40 mouse cellular contexts compared by ENCODE assay signal in the genomic region with DNA sequence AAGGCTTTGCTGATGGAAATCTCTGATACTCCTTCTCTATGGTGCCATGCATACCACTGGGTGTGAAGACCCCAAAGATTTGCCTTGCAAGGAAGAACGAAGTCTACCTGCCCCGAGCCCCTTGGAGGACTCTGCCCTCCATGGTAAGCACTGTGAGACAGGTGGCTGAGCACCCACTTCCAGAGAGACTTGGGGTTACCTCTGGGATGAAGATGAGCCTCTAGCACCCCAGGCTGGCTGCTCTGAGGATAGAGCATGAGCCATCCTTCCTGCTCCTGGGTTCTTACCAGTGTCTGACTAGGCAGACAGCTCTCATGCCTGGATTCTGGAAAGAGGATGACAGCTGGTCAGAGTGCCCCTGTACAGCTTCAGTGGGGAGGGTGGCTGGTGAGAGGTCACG. TPM values are rescaled to one million over a fixed set of nuclear protein-coding genes. Genes with fewer than 3 reads are reported as not detected.
"Had no signal": no experiment of that assay in that cellular context is flagged by ENCODE, and none has a peak within 500 bp of the region (broad histone marks: within the 10 kb centered on the region; RNA-seq: fewer than 3 reads in every experiment).

No protein-coding gene starts in this region.

- DNase-seq: heart, adult 2 months; heart, postnatal 10 days; heart, postnatal 14 days; heart, postnatal 36 days; heart, postnatal 4 days; kidney, adult 11 months; kidney, adult 18-20 months; kidney, adult 2 months; kidney, adult 8-10 months; kidney, adult 9 months; kidney, postnatal 10 days; kidney, postnatal 14 days; kidney, postnatal 25 days; kidney, postnatal 36 days; kidney, postnatal 4 days; layer of hippocampus, adult 9-11 months had no signal

- H3K36me3 ChIP-seq: heart, embryonic 12.5 days; heart, embryonic 15.5 days; intestine, embryonic 15.5 days had no signal

- H3K4me1 ChIP-seq: heart, embryonic 12.5 days; heart, embryonic 15.5 days; hindbrain, embryonic 12.5 days; hindbrain, embryonic 13.5 days; hindbrain, embryonic 15.5 days; kidney, embryonic 15.5 days had no signal

- H3K4me3 ChIP-seq: heart, adult 2 months; heart, embryonic 10.5 days; heart, embryonic 12.5 days; heart, embryonic 13.5 days; heart, embryonic 15.5 days; hindbrain, embryonic 10.5 days; hindbrain, embryonic 12.5 days; hindbrain, embryonic 13.5 days; hindbrain, embryonic 15.5 days; intestine, embryonic 15.5 days; kidney, embryonic 15.5 days; layer of hippocampus, adult 2 months had no signal

- H3K27ac ChIP-seq: heart, adult 2 months; heart, embryonic 10.5 days; heart, embryonic 13.5 days; heart, embryonic 15.5 days; hindbrain, embryonic 10.5 days; hindbrain, embryonic 12.5 days; hindbrain, embryonic 13.5 days; hindbrain, embryonic 14.5 days; hindbrain, embryonic 15.5 days; hindbrain, postnatal 0 days; intestine, embryonic 15.5 days; kidney, embryonic 15.5 days; kidney, postnatal 0 days; layer of hippocampus, adult 2 months had no signal

RNA-seq across cellular contexts. Expression of a gene that starts 8.1 kb away (rescaled TPM):
- polyA plus RNA-seq: heart, embryonic 14.5 days; inflammation-experienced regulatory T-cells, adult 6 months; intestine, embryonic 14.5 days had no signal

RNA-seq across cellular contexts. Expression of a gene that starts 51.1 kb away (rescaled TPM):
- polyA plus RNA-seq: hindbrain, embryonic 12.5 days; hindbrain, embryonic 14.5 days; kidney, embryonic 14.5 days had no signal

RNA-seq across cellular contexts. Expression of a gene that starts 51.7 kb away (rescaled TPM):
- polyA plus RNA-seq: heart, embryonic 10.5 days; heart, embryonic 11.5 days; heart, embryonic 12.5 days; heart, embryonic 13.5 days; heart, embryonic 14.5 days; heart, embryonic 15.5 days; heart, postnatal 0 days; hindbrain, embryonic 10.5 days; hindbrain, embryonic 11.5 days; hindbrain, embryonic 12.5 days; hindbrain, embryonic 14.5 days; hindbrain, embryonic 15.5 days; hindbrain, embryonic 16.5 days; intestine, embryonic 14.5 days; kidney, embryonic 14.5 days; kidney, embryonic 15.5 days; kidney, embryonic 16.5 days; large intestine, adult 2 months had no signal
